Mouse (Mus musculus): ENCODE data around the gene Zc3h6. TPM values are rescaled to one million over a fixed set of nuclear protein-coding genes. Genes with fewer than 3 reads are reported as not detected.

Gene Zc3h6
- polyA plus RNA-seq, 3 experiments from 2014 or later: 2.9 to 12.8 (median 10.1) TPM

DNA sequence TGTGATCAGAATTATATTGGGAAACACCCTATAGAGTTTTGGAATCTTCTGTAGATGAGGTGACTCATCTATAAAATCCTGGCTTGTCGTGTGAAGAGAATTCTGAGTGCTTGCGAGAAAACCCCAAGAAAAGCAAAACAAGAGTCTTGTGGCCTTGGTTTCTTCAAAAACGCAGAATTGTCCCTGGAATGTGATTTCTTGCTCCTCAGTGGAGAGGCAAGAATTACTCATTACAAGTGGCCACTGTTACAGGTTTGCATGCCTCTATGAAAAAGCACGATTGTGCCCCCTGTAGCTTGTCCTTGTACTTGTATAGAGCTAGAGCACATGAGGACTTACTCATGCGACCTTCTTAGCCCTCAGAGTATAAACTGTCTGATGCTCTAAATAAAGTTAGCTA is 68.2 kb downstream of the Zc3h6 start:
- no peak for ATAC-seq

DNA sequence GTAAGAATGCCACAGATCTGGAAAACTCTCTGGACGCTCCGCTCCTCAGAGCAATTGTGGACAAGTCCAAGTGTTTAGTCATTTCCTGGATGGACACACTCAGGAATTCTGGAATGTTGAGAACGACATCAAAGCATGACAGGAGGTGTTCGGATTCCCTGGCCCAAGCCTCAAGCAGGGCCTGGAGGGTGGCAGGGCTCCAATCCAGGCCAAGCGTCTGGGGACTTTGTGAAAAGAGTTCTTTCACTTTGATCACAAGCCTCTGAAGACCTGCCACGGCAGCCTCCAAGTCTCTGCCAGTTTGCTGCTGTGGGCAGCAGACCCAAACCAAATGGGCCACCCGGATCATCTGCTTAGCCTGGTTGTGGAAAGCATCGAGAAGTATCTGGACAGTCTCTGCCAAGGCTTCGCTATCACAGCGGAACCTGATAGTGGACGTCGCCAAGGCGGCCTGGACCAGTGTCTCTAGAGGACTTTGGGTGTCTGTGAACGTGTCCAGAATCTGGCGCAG is 71.3 kb downstream of the Zc3h6 start:
- ATAC-seq: no peak

DNA sequence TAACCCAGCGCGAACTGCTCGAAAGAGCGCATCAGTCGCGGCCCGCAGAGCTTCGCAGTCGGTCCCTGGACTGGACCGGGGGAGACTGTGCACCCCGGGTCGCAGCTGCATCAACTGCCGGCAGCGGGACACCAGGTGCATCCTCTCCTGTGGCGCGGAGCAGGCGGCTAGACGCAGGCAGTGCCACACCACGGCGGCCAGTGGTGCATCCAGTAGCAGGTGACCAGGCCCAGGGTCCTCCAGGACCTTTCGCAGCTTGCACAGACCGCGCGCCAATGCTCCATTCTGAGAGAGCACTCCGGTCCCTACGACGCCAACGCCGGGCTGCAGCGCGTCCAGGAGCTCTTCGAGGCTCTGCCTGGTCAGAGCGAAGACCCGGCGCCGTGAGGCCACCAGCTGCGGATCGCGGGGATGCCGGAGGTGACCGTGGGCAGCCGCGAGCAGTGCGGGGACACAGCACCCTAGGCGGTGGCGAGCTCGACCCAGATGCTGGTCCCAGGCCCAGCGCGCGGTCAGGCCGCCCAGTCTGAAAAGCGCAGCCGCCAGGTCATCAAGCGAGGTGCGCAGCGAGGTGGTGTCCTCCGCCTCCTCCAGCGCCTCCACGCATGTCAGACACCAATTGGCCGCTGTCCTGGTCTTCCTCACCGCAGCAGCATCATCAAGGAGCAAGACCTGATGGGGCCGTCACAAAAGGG is 71.9 kb downstream of the Zc3h6 start:
- no peak for ATAC-seq

DNA sequence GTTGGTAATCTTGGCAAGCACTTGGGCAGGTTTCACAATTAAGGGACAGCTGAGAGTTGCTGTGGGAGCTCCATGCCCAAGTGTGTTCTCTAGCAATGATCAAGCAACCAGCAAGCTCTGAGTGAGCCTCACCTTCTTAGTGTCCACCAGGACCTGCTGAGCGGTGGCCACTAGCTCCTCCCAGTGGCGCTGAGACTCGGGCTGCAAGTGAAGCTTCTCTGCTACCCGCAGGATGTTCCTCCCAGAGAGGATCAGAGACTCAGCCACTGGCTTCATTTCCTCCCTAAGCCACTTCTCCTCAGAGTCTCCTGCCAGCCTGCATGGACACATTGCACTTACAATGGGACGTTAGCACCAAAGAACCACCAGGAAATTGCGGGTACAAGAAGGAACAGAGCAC is 73.4 kb downstream of the Zc3h6 start:
- ATAC-seq: no peak

- no peak for ATAC-seq
These were observed 79.1 kb downstream of the Zc3h6 start for GRCm38 (mm10) chr2:129046172-129046845.

DNA sequence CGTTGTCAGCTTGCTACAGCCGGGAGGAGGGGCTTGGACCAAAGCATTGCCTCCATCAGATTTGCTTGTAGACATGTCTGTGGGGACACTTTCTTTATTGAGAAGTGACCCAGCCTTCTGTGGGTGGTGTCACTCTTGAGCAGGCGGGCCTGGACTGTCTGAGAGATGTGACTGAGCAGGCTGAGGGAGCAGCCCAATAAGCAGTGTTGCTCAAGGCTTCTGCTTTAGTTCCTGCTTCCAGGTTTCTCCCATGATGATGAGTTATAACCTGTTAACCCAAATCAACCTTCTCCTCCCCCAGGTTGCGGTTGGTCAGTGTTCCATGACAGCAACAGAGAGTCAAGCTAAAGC is 79.6 kb downstream of the Zc3h6 start:
- ATAC-seq: no peak

- ATAC-seq: no peak
These were observed 80.6 kb downstream of the Zc3h6 start, which contains the start of gene Vinac1 for GRCm38 (mm10) chr2:129047811-129048210. Gene Vinac1 (minus strand): TSS chr2:129048172.

DNA sequence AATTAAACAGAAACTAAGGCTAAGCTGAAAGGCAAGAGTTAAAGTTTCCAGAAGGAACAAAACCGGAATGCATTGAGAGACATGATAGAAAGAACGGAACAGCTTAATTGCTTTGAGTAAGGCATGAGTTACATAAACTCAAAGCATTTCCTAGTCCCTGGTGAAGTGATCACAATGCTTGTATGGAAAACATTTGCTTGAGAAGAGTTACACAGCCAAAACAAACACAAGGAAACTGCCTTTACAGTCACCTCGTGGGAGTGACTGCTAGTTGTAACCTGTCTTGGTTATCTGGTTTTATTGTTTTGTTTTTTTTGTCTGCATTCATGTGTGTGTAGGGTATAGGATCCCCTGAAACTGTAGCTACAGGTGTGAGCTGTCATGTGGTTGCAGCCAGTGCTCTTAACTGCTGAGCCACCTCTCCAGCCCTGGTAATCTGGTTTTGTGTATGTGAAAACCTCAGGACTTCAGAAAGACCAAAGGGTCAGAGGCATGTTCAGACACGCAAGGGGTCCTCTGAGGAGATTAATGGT is 85.3 kb downstream of the Zc3h6 start:
- no peak for ATAC-seq

DNA sequence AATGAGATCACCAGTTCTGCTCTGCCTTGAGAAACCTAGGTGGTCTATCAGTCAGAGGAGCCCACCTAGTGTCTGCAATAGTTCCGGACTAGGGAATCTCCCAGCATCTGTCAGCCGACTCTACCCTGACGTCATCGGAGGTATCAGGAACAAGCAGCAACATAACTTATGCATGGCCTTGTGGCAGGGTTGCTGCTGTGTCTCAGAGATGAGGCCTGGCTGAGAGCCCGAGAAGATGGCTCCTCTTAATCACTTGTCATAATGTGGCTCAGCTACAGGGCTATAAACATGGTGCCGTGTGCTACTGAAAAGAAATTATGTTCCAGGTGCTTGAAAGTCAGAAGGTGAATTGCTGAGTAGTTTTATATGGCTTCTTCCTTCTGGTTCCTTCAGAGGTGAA is 88.5 kb downstream of the Zc3h6 start:
- no peak for ATAC-seq

- peak; percentile 41 for ATAC-seq
These were observed 89.4 kb downstream of the Zc3h6 start for GRCm38 (mm10) chr2:129056597-129056996.

DNA sequence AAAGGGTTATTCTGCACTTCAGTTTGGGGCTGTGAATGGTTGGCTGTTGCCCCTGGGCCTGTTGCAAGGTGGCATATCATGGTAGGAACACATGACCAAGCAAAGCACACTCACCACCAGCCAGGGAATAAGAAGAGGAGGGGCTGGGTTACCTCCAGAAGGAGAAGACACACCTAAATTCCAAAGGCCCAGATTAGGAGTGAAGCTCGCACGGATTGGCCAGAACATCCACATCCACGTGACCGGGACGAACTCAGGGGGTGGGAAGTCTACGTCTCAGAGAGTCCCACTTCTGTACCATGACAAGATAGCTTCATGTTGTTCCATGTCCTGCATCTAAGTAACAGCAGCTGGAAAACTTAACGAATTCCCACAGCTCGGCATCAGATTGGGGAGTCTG is 90.1 kb downstream of the Zc3h6 start:
- ATAC-seq: no peak

GRCm38 (mm10) chr2:129057920-129058361 is 90.7 kb downstream of the Zc3h6 start:
- ATAC-seq: no peak

GRCm38 (mm10) chr2:129061456-129062059 is 94.4 kb downstream of the Zc3h6 start:
- ATAC-seq: no peak

DNA sequence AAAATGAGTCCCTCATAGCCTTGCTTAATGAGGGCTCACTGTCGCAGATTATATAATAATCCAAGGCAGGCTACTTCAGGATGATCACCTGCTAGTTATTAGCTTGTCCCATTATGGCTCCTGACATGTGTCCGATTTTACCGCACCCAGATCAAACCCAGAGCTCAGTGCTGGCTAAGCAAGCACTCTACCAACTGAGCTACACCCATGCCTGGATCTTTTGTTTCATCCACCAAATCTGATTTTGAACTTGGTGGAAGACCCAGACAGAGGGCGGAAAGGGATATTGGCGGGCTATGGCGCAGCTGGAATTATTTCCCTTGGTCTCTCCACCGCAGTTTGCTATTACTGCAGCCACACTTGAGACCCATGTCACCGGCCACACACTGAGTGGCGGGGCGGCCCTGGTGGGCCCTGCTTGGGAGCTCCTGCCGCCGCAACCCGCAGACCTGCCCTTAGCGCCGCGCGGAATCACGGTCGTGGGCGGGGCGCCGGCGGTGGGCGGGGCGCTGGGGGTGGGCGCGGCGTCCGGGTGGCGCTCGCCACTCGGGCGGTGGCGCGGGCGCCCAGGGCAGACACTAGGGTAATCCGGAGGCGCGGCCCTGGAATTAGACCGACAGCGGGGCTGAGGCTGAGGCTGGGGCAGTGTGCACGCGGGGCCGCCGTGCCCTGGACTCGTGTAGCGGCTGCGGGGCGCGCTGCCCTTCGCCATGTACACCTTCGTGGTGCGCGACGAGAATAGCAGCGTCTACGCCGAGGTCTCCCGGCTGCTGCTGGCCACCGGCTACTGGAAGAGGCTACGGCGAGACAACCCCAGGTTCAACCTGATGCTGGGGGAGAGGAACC is 98.5 kb downstream of the Zc3h6 start, which contains the start of gene Ttl:
Gene Ttl, plus strand, starts transcription at position 506 of the 846 bp plus-strand sequence.
- peak; percentile 81 for ATAC-seq

GRCm38 (mm10) chr2:129066326-129066725 is 99.1 kb downstream of the Zc3h6 start:
- peak; percentile 46 for ATAC-seq

Other genes with a start within 250 kb of the Zc3h6 start
- 10 to 100 TPM; 11.3 to 18.5 (median 16.0) TPM for gene Tmem87b, start 149.3 kb upstream of the Zc3h6 start, polyA plus RNA-seq (2017; shearing (Covaris generic))
- under 1 TPM in 1 of 3 experiments, not detected in 2; 0.20 TPM for gene Fbln7, start 104.4 kb upstream of the Zc3h6 start, polyA plus RNA-seq (2017; shearing (Covaris generic))
- gene Zc3h8, start 23.3 kb upstream of the Zc3h6 start, polyA plus RNA-seq (2017; shearing (Covaris generic)): 1 to 10 TPM; 8.2 to 8.5 (median 8.4) TPM
- 1 to 10 TPM in 1 of 3 experiments, under 1 TPM in 2; 0.62 to 1.4 (median 0.78) TPM for gene Gm10762, start 323 bp downstream of the Zc3h6 start, polyA plus RNA-seq (2017; shearing (Covaris generic))
- under 1 TPM in 1 of 3 experiments, not detected in 2; 0.16 TPM for gene Vinac1, start 80.8 kb downstream of the Zc3h6 start, polyA plus RNA-seq (2017; shearing (Covaris generic))
- 1 to 10 TPM; 1.2 to 2.0 (median 1.3) TPM for gene Ttl, start 98.5 kb downstream of the Zc3h6 start, polyA plus RNA-seq (2017; shearing (Covaris generic))
- gene Polr1b, start 133.6 kb downstream of the Zc3h6 start, polyA plus RNA-seq (2017; shearing (Covaris generic)): 10 to 100 TPM in 2 of 3 experiments, 1 to 10 TPM in 1; 9.6 to 25.9 (median 14.9) TPM
- 10 to 100 TPM; 26.5 to 44.1 (median 34.3) TPM for gene Chchd5, start 162.3 kb downstream of the Zc3h6 start, polyA plus RNA-seq (2017; shearing (Covaris generic))
- gene Slc20a1, start 231.4 kb downstream of the Zc3h6 start, polyA plus RNA-seq (2017; shearing (Covaris generic)): 100 to 1,000 TPM in 1 of 3 experiments, 10 to 100 TPM in 2; 95.3 to 104 (median 98.9) TPM